Mouse (Mus musculus) liver, embryonic 14.5 days (tissue): ENCODE measurements at regions not wholly inside any gene's neighbourhood (a gene's known extent, or its start where the extent isn't known, plus 50 kb on each side); places are given as distances from the start of the nearest gene placed in this dataset.

ENCODE experiments used
- CTCF ChIP-seq: IDR thresholded peaks from 2 replicates; pipeline ENCODE4 v1.5.1; 2016; ENCODE audit warnings: antibody characterized with exemption, low read depth, control low read depth
- EP300 ChIP-seq: IDR thresholded peaks from 2 replicates; pipeline ENCODE4 v1.6.1; 2016; ENCODE audit warnings: antibody characterized with exemption, low read depth

DNA sequence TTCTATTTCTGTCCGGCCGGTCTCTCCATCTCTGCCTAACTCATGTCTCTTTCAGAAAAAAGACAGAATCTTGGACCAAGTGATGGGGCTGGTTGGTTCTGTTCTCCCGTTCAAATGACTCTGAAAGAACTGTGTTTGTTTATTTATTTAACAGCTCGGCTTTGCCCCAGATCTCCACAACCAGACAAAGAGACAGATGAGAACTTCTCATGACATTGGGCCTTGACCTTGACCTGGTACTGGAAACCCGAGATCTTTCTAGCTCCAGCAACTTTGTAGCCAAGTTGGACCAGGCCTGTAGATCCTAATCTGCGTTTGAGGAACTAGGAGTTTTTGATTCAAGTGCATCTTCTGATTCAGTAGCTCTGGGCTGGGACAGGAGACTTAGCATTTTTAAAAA, 53.6 kb upstream of the Ankrd55 start:
- no peak for TF ChIP-seq CTCF
- no peak for TF ChIP-seq EP300
